Mouse (Mus musculus) megakaryocyte, embryonic 14.5 days (primary cell): ENCODE measurements around the gene Mob3b.

Source experiments
- FLI1 ChIP-seq: IDR thresholded peaks from 2 replicates; pipeline ENCODE4 v1.6.1; 2012; ENCODE audit warnings: low read length, inconsistent platforms, mixed read lengths
- GATA1 ChIP-seq: IDR thresholded peaks from 3 replicates; pipeline ENCODE4 v1.6.1; 2012; ENCODE audit warnings: mixed read lengths, low read length, inconsistent platforms, borderline replicate concordance

- TF ChIP-seq GATA1 = no peak
- no peak for TF ChIP-seq FLI1
Observed at GRCm38 (mm10) chr4:35063146-35063719, 94.1 kb downstream of the Mob3b start.
